Mouse (Mus musculus): ENCODE measurements around the gene Troap. TPM values are rescaled to one million over a fixed set of nuclear protein-coding genes. Genes with fewer than 3 reads are reported as not detected.

The Troap gene
- total and polyA plus RNA-seq, 3 experiments, result 25.8 to 70.2 TPM; not detected in 1

GRCm38 (mm10) chr15:99099984-99100383 is 25.6 kb downstream of the Troap start (continued):
- TF ChIP-seq USF2 (IDR thresholded peaks at IDR 0.05; ENCODE audit: borderline replicate concordance in 1 of 2, insufficient read depth in 1 of 2, low read depth in 1 of 2, low read length in 2 of 2), result no peak
- TF ChIP-seq POLR2A (IDR thresholded peaks at IDR 0.05; ENCODE audit: control insufficient read depth in 1 of 2, insufficient read depth in 1 of 2, low read depth in 1 of 2, low read length in 2 of 2, poor library complexity in 1 of 2), result no peak
- no peak for TF ChIP-seq MAFK (IDR thresholded peaks at IDR 0.05; ENCODE audit: borderline replicate concordance, low read depth, low read length)
- TF ChIP-seq EP300 (IDR thresholded peaks at IDR 0.05; ENCODE audit: low read depth in 1 of 2, low read length in 2 of 2), result no peak
- no peak for TF ChIP-seq MYB (IDR thresholded peaks at IDR 0.05; ENCODE audit: low read depth, low read length)
- TF ChIP-seq CTCF (IDR thresholded peaks at IDR 0.05 in 2 of 3, conservative IDR thresholded peaks at IDR 0.05 in 1 of 3; ENCODE audit: control insufficient read depth in 1 of 3, insufficient read depth in 1 of 3, low read depth in 2 of 3, low read length in 3 of 3, poor library complexity in 1 of 3, severe bottlenecking in 1 of 3), result peak in 2 of 3 experiments; percentile 26 to 34; a peak in 4 of 6 replicates
- no peak for TF ChIP-seq NRF1 (IDR thresholded peaks at IDR 0.05; ENCODE audit: insufficient read depth, low read depth, low read length, poor library complexity, severe bottlenecking)
- no peak for TF ChIP-seq MAZ (IDR thresholded peaks at IDR 0.05; ENCODE audit: low read depth, low read length)
- peak; percentile 48 for TF ChIP-seq SMC3 (IDR thresholded peaks at IDR 0.05; ENCODE audit: low read depth, low read length)
- no peak for TF ChIP-seq MEF2A (IDR thresholded peaks at IDR 0.05; ENCODE audit: extremely low read depth, insufficient replicate concordance, low read depth, low read length, poor library complexity, severe bottlenecking)
- TF ChIP-seq MYC (IDR thresholded peaks at IDR 0.05; ENCODE audit: low read depth, low read length), result no peak
- 0 out of 2 replicates have a peak, but pooled peaks have one; percentile 42 for TF ChIP-seq MXI1 (IDR thresholded peaks at IDR 0.05; ENCODE audit: low read depth, low read length)
- TF ChIP-seq MAX (IDR thresholded peaks at IDR 0.05; ENCODE audit: low read length), result peak; percentile 26; the same call in 1 of the 2 replicates
- peak; percentile 27 for TF ChIP-seq RAD21 (IDR thresholded peaks at IDR 0.05; ENCODE audit: low read depth, low read length)
- no peak for TF ChIP-seq GABPA (IDR thresholded peaks at IDR 0.05; ENCODE audit: low read depth, low read length)
- TF ChIP-seq GATA1 (IDR thresholded peaks at IDR 0.05; ENCODE audit: low read depth, low read length), result no peak
- TF ChIP-seq JUND (IDR thresholded peaks at IDR 0.05; ENCODE audit: low read depth, low read length), result no peak
- no peak for TF ChIP-seq ZNF384 (IDR thresholded peaks at IDR 0.05; ENCODE audit: low read depth, low read length)
- TF ChIP-seq POLR2AphosphoS2 (IDR thresholded peaks at IDR 0.05; ENCODE audit: low read length), result no peak
- TF ChIP-seq TBP (IDR thresholded peaks at IDR 0.05; ENCODE audit: low read depth, low read length), result no peak
- no peak for TF ChIP-seq TCF12 (IDR thresholded peaks at IDR 0.05; ENCODE audit: low read depth, low read length)

GRCm38 (mm10) chr15:99105238-99105637 is 30.9 kb downstream of the Troap start:
- Histone ChIP-seq H3K27me3 (ENCODE audit: control insufficient read depth in 1 of 2, insufficient read depth in 2 of 2, low read length in 2 of 2) (no peaks in the 10 kb centered on the region), H3K9me3 (replicated peaks; ENCODE audit: insufficient read depth, low read length) (no peaks in the 10 kb centered on the region), H3K4me1 (ENCODE audit: control insufficient read depth in 1 of 2, insufficient read depth in 2 of 2, low read length in 2 of 2) (no peaks in the 10 kb centered on the region), H3K79me2 (ENCODE audit: control insufficient read depth, insufficient read depth, low read length, poor library complexity) (no peaks in the 10 kb centered on the region), H3K27ac (ENCODE audit: control insufficient read depth, low read depth, low read length) (no peak overlapping the region), H3K36me3 (ENCODE audit: control insufficient read depth in 1 of 2, insufficient read depth in 2 of 2, low read length in 2 of 2) (no peaks in the 10 kb centered on the region), H3K4me3 (ENCODE audit: control insufficient read depth in 1 of 2, insufficient read depth in 1 of 2, low read depth in 2 of 2, low read length in 2 of 2) (no peak overlapping the region), H3K9ac (ENCODE audit: control insufficient read depth, low read depth, low read length, poor library complexity, severe bottlenecking) (no peak overlapping the region)
- no peak for DNase-seq (ENCODE audit: low read depth, low spot score)
- no peak for TF ChIP-seq KAT2A (conservative IDR thresholded peaks at IDR 0.05; ENCODE audit: low read depth, low read length)
- no peak for TF ChIP-seq ETS1 (IDR thresholded peaks at IDR 0.05; ENCODE audit: low read depth, low read length)
- no peak for TF ChIP-seq ZMIZ1 (IDR thresholded peaks at IDR 0.05; ENCODE audit: low read depth, low read length)
- TF ChIP-seq SMC3 (IDR thresholded peaks at IDR 0.05; ENCODE audit: low read depth, low read length), result no peak
- no peak for TF ChIP-seq POLR2AphosphoS5 (IDR thresholded peaks at IDR 0.05; ENCODE audit: borderline replicate concordance, low read depth, low read length)
- TF ChIP-seq SIN3A (IDR thresholded peaks at IDR 0.05; ENCODE audit: low read length), result no peak
- TF ChIP-seq HCFC1 (IDR thresholded peaks at IDR 0.05; ENCODE audit: low read depth, low read length), result no peak
- no peak for TF ChIP-seq CHD2 (IDR thresholded peaks at IDR 0.05; ENCODE audit: low read length)
- no peak for TF ChIP-seq GABPA (IDR thresholded peaks at IDR 0.05; ENCODE audit: low read depth, low read length)
- TF ChIP-seq RCOR1 (IDR thresholded peaks at IDR 0.05; ENCODE audit: low read depth, low read length), result no peak
- no peak for TF ChIP-seq ZNF384 (IDR thresholded peaks at IDR 0.05; ENCODE audit: low read depth, low read length)
- no peak for TF ChIP-seq TAL1 (IDR thresholded peaks at IDR 0.05; ENCODE audit: low read length)
- TF ChIP-seq POLR2A (IDR thresholded peaks at IDR 0.05; ENCODE audit: control insufficient read depth in 1 of 2, insufficient read depth in 1 of 2, low read depth in 1 of 2, low read length in 2 of 2, poor library complexity in 1 of 2), result no peak
- TF ChIP-seq GATA1 (IDR thresholded peaks at IDR 0.05; ENCODE audit: low read depth, low read length), result no peak
- TF ChIP-seq MYB (IDR thresholded peaks at IDR 0.05; ENCODE audit: low read depth, low read length), result no peak
- TF ChIP-seq MAZ (IDR thresholded peaks at IDR 0.05; ENCODE audit: low read depth, low read length), result no peak
- no peak for TF ChIP-seq NRF1 (IDR thresholded peaks at IDR 0.05; ENCODE audit: insufficient read depth, low read depth, low read length, poor library complexity, severe bottlenecking)

Data from MEL (cell line).